Mouse (Mus musculus) ES-Bruce4 (cell line): ENCODE results near the gene Plxdc2.

ENCODE experiments used
- CTCF ChIP-seq: IDR thresholded peaks from one replicate; pipeline ENCODE4 v1.8.1; 2011; ENCODE audit warnings: low read depth, low read length
- EP300 ChIP-seq: IDR thresholded peaks from 2 replicates; pipeline ENCODE4 v1.6.1; 2011; ENCODE audit warnings: low read depth, low read length; ENCODE audit not compliant: insufficient read depth
- POLR2A ChIP-seq: IDR thresholded peaks from one replicate; pipeline ENCODE4 v1.8.1; 2011; ENCODE audit warnings: low read length; ENCODE audit not compliant: insufficient read depth

DNA sequence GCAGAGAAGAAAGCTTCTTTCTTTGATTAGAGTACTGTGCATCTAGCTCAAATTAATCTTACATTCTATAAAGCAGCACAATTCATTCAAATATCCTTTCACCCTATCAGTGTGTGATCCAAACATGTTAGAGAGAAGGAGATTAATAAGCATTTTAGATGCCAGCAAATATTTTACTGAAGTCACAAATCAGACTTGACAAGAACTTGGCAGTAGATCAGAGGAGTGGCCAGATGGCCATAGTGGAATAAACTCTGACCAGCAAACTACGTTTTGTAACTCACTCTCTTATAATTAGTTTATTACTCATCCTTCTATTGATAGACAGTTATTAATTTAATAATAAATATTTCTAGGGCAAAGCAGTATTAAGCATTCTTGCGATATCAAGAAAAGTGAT is 86.5 kb downstream of the Plxdc2 start:
- no peak for TF ChIP-seq CTCF
- TF ChIP-seq POLR2A, result no peak
- TF ChIP-seq EP300, result no peak
